Mouse (Mus musculus) ovary, postnatal 36 days (tissue): ENCODE data around the gene Stmn1.

Experiments
- DNase-seq: peaks from one replicate; pipeline ENCODE4 v3.0.0; 2022; ENCODE audit warnings: low spot score, mixed read lengths

Gene Stmn1

GRCm38 (mm10) chr4:134468215-134468575, at the start of gene Stmn1:
Stmn1 (plus strand) TSS chr4:134468320.
- peak; percentile 95 for DNase-seq

- DNase-seq = no peak
These were observed 46.1 kb upstream of the Stmn1 start for GRCm38 (mm10) chr4:134421971-134422370.

- no peak for DNase-seq
These were observed 44.2 kb upstream of the Stmn1 start for GRCm38 (mm10) chr4:134423949-134424348.

GRCm38 (mm10) chr4:134425088-134425487, 43.0 kb upstream of the Stmn1 start:
- DNase-seq = no peak

- DNase-seq = no peak
These were observed 37.6 kb upstream of the Stmn1 start for GRCm38 (mm10) chr4:134430381-134431004.

GRCm38 (mm10) chr4:134432686-134433360, 35.3 kb upstream of the Stmn1 start:
- DNase-seq = no peak

GRCm38 (mm10) chr4:134436185-134436584, 31.9 kb upstream of the Stmn1 start:
- DNase-seq = no peak

GRCm38 (mm10) chr4:134436659-134437058, 31.5 kb upstream of the Stmn1 start:
- DNase-seq = no peak

GRCm38 (mm10) chr4:134439119-134439518, 29.0 kb upstream of the Stmn1 start:
- no peak for DNase-seq

GRCm38 (mm10) chr4:134439919-134440318, 28.2 kb upstream of the Stmn1 start:
- DNase-seq = no peak

GRCm38 (mm10) chr4:134442216-134442615, 25.9 kb upstream of the Stmn1 start:
- DNase-seq = no peak

GRCm38 (mm10) chr4:134443589-134443988, 24.5 kb upstream of the Stmn1 start:
- no peak for DNase-seq

- DNase-seq = no peak
These were observed 23.2 kb upstream of the Stmn1 start for GRCm38 (mm10) chr4:134444949-134445348.

GRCm38 (mm10) chr4:134445489-134445888, 22.6 kb upstream of the Stmn1 start:
- no peak for DNase-seq

GRCm38 (mm10) chr4:134447966-134448365, 20.2 kb upstream of the Stmn1 start:
- no peak for DNase-seq

GRCm38 (mm10) chr4:134449595-134450391, 18.3 kb upstream of the Stmn1 start:
- no peak for DNase-seq

- peak; percentile 25 for DNase-seq
These were observed 17.5 kb upstream of the Stmn1 start for GRCm38 (mm10) chr4:134450392-134451195.

GRCm38 (mm10) chr4:134451484-134451883, 16.6 kb upstream of the Stmn1 start:
- DNase-seq = no peak

- no peak for DNase-seq
These were observed 14.3 kb upstream of the Stmn1 start for GRCm38 (mm10) chr4:134453619-134454400.

- DNase-seq = no peak
These were observed 12.8 kb upstream of the Stmn1 start for GRCm38 (mm10) chr4:134455310-134455709.

- no peak for DNase-seq
These were observed 10.8 kb upstream of the Stmn1 start for GRCm38 (mm10) chr4:134457130-134457825.
